Mouse (Mus musculus) intestine, postnatal 0 days (tissue): ENCODE data around the gene Tns4. TPM values are rescaled to one million over a fixed set of nuclear protein-coding genes. Genes with fewer than 3 reads are reported as not detected.

Experiments used
- ATAC-seq: fragments of 200-750 bp; cut with Nextera tagmentation; 2 replicates; pipeline ENCODE4 v1.8.0; 2017; ENCODE audit warnings: mild to moderate bottlenecking, moderate TSS enrichment, moderate library complexity
- H3K27ac ChIP-seq: fragments of 300-500 bp; sonication (generic); 2 replicates; pipeline ENCODE4 v1.5.1; 2014; ENCODE audit warnings: mild to moderate bottlenecking, low read depth, low read length, moderate library complexity
- H3K27me3 ChIP-seq: fragments of 300-500 bp; sonication (generic); replicated peaks from 2 replicates; pipeline ENCODE4 v1.6.1; 2014; ENCODE audit warnings: low read length, mixed read lengths; ENCODE audit not compliant: control insufficient read depth, insufficient read depth
- H3K36me3 ChIP-seq: fragments of 300-500 bp; sonication (generic); 2 replicates; pipeline ENCODE4 v1.6.1; 2014; ENCODE audit warnings: mild to moderate bottlenecking, moderate library complexity; ENCODE audit not compliant: control insufficient read depth, insufficient read depth
- H3K4me1 ChIP-seq: fragments of 300-500 bp; sonication (generic); replicated peaks from 2 replicates; pipeline ENCODE4 v1.6.1; 2014; ENCODE audit warnings: antibody characterized with exemption, low read length, mixed read lengths; ENCODE audit not compliant: control insufficient read depth, insufficient read depth
- H3K4me2 ChIP-seq: fragments of 300-500 bp; sonication (generic); replicated peaks from 2 replicates; pipeline ENCODE4 v1.6.1; 2014; ENCODE audit warnings: low read depth, mild to moderate bottlenecking, moderate library complexity
- H3K4me3 ChIP-seq: fragments of 300-500 bp; sonication (generic); 2 replicates; pipeline ENCODE4 v1.5.1; 2014; ENCODE audit warnings: low read depth, low read length
- H3K9ac ChIP-seq: fragments of 300-500 bp; sonication (generic); 2 replicates; pipeline ENCODE4 v1.6.1; 2014; ENCODE audit warnings: mild to moderate bottlenecking, low read depth, low read length
- H3K9me3 ChIP-seq: fragments of 300-500 bp; sonication (generic); 2 replicates; pipeline ENCODE4 v1.6.1; 2016; ENCODE audit warnings: mixed run types; ENCODE audit not compliant: control insufficient read depth
- CTCF ChIP-seq: sonication (generic); IDR thresholded peaks from 2 replicates; pipeline ENCODE4 v1.5.1; 2016; ENCODE audit warnings: low read depth, mild to moderate bottlenecking, control low read depth, antibody characterized with exemption, moderate library complexity
- WGBS: fragments of 180-500 bp; shearing (Covaris S2); extraction: QIAGEN DNeasy Blood & Tissue Kit; methylation state at CpG from one replicate; pipeline ENCODE4 v1.1.7; 2014; 5-methylcytosine and 5-hydroxymethylcytosine counted together
- polyA plus RNA-seq: library from polyadenylated mRNA; unstranded; fragments of >200 nt; fragmentation: Nextera tagmentation; extraction: Ambion mirVana; gene quantifications from 2 replicates; pipeline ENCODE4 v1.2.1, GENCODE M21; 2015

The Tns4 gene
- polyA plus RNA-seq, 1 experiment from 2014 or later, result 0.53 TPM

GRCm38 (mm10) chr11:99104609-99105410, 15.7 kb upstream of the Tns4 start:
- ATAC-seq, result no peak
- 47% methylated on average over 9 of the region's 9 CpGs for WGBS

GRCm38 (mm10) chr11:99102575-99103270, 13.6 kb upstream of the Tns4 start:
- 0 out of 2 replicates have a peak, but pooled peaks cover 3% of the 10 kb centered on the region for H3K4me1 ChIP-seq
- ATAC-seq, result no peak
- no peak for TF ChIP-seq CTCF
- no peak overlapping the region for H3K4me3 ChIP-seq
- H3K4me2 ChIP-seq, result no peak overlapping the region
- no peak overlapping the region for H3K27ac ChIP-seq
- no peaks in the 10 kb centered on the region for H3K36me3 ChIP-seq
- WGBS, result 77% methylated on average over 9 of the region's 9 CpGs
- no peak overlapping the region for H3K9ac ChIP-seq
- H3K27me3 ChIP-seq, result no peaks in the 10 kb centered on the region
- no peaks in the 10 kb centered on the region for H3K9me3 ChIP-seq

More at GRCm38 (mm10) chr11:99104609-99105410, 15.7 kb upstream of the Tns4 start:
- no peak overlapping the region for H3K4me2 ChIP-seq
- H3K4me3 ChIP-seq, result no peak overlapping the region
- H3K9me3 ChIP-seq, result no peaks in the 10 kb centered on the region
- no peak overlapping the region for H3K27ac ChIP-seq
- H3K36me3 ChIP-seq, result no peaks in the 10 kb centered on the region
- TF ChIP-seq CTCF, result no peak
- no peak overlapping the region for H3K9ac ChIP-seq
- H3K4me1 ChIP-seq, result 0 out of 2 replicates have a peak, but pooled peaks cover 3% of the 10 kb centered on the region
- no peaks in the 10 kb centered on the region for H3K27me3 ChIP-seq

- Histone ChIP-seq H3K27me3 (no peaks in the 10 kb centered on the region), H3K9ac (no peak overlapping the region), H3K4me2 (no peak overlapping the region), H3K4me3 (no peak overlapping the region), H3K36me3 (no peaks in the 10 kb centered on the region), H3K27ac (no peak overlapping the region), H3K4me1 (0 out of 2 replicates have a peak, but pooled peaks cover 3% of the 10 kb centered on the region), H3K9me3 (no peaks in the 10 kb centered on the region)
- no peak for TF ChIP-seq CTCF
- no peak for ATAC-seq
- WGBS, result 54% methylated on average over 8 of the region's 8 CpGs
Measured at GRCm38 (mm10) chr11:99101693-99102092, 12.6 kb upstream of the Tns4 start.

- Histone ChIP-seq H3K27me3 (no peaks in the 10 kb centered on the region), H3K9ac (no peak overlapping the region), H3K9me3 (no peaks in the 10 kb centered on the region), H3K4me3 (no peak overlapping the region), H3K4me1 (no peaks in the 10 kb centered on the region), H3K27ac (no peak overlapping the region), H3K4me2 (no peak overlapping the region), H3K36me3 (no peaks in the 10 kb centered on the region)
- WGBS, result 91% methylated on average over 5 of the region's 5 CpGs
- TF ChIP-seq CTCF, result no peak
- no peak for ATAC-seq
Measured at GRCm38 (mm10) chr11:99100215-99100614, 11.1 kb upstream of the Tns4 start.

- Histone ChIP-seq H3K27ac (no peak overlapping the region), H3K4me3 (no peak overlapping the region), H3K4me1 (no peaks in the 10 kb centered on the region), H3K4me2 (no peak overlapping the region), H3K36me3 (no peaks in the 10 kb centered on the region), H3K9ac (no peak overlapping the region), H3K9me3 (no peaks in the 10 kb centered on the region), H3K27me3 (no peaks in the 10 kb centered on the region)
- ATAC-seq, result no peak
- WGBS, result 74% methylated on average over 7 of the region's 7 CpGs
- TF ChIP-seq CTCF, result no peak
Measured at GRCm38 (mm10) chr11:99099516-99099915, 10.4 kb upstream of the Tns4 start.

GRCm38 (mm10) chr11:99098924-99099323, 9.8 kb upstream of the Tns4 start:
- TF ChIP-seq CTCF, result no peak

More at GRCm38 (mm10) chr11:99098924-99099323, 9.8 kb upstream of the Tns4 start:
- Histone ChIP-seq H3K4me3 (no peak overlapping the region), H3K4me1 (no peaks in the 10 kb centered on the region), H3K27me3 (no peaks in the 10 kb centered on the region), H3K9me3 (no peaks in the 10 kb centered on the region), H3K4me2 (no peak overlapping the region), H3K27ac (no peak overlapping the region), H3K36me3 (no peaks in the 10 kb centered on the region), H3K9ac (no peak overlapping the region)
- WGBS, result 87% methylated on average over 9 of the region's 9 CpGs
- no peak for ATAC-seq
